Mouse (Mus musculus) myocyte (in vitro differentiated cells): ENCODE results near the gene Emc1. TPM values are rescaled to one million over a fixed set of nuclear protein-coding genes. Genes with fewer than 3 reads are reported as not detected.

Source experiments
- H3K27me3 ChIP-seq: one replicate; pipeline ENCODE4 v1.6.1; 2011; ENCODE audit not compliant: control insufficient read depth, insufficient read depth, insufficient read length
- H3K36me3 ChIP-seq: one replicate; pipeline ENCODE4 v1.6.1; 2011; ENCODE audit not compliant: control insufficient read depth, insufficient read depth
- H3K4me2 ChIP-seq: one replicate; pipeline ENCODE4 v1.6.1; 2011; ENCODE audit warnings: low read depth, control low read depth
- H3K4me3 ChIP-seq: one replicate; pipeline ENCODE4 v1.5.1; 2011; ENCODE audit warnings: mild to moderate bottlenecking, control low read depth, moderate library complexity
- H3K79me2 ChIP-seq: one replicate; pipeline ENCODE4 v1.6.1; 2011; ENCODE audit not compliant: control insufficient read depth, insufficient read depth
- H3ac ChIP-seq: one replicate; pipeline ENCODE4 v1.6.1; 2011; ENCODE audit not compliant: control insufficient read depth, insufficient read length
- CEBPB ChIP-seq: IDR thresholded peaks from 2 replicates; pipeline ENCODE4 v1.6.1; 2011; ENCODE audit warnings: mild to moderate bottlenecking, moderate library complexity; ENCODE audit not compliant: poor library complexity, insufficient read depth, severe bottlenecking
- E2F4 ChIP-seq: IDR thresholded peaks from one replicate; pipeline ENCODE4 v1.6.1; 2011; ENCODE audit warnings: mild to moderate bottlenecking, control low read depth, moderate library complexity; ENCODE audit not compliant: insufficient read depth
- MAX ChIP-seq: IDR thresholded peaks from one replicate; pipeline ENCODE4 v1.6.1; 2011; ENCODE audit warnings: low read depth, mild to moderate bottlenecking, control low read depth
- MYOD1 ChIP-seq, 3 experiments: IDR thresholded peaks; one replicate each; pipeline ENCODE4 v1.6.1; 2011; ENCODE audit warnings: control low read depth in 2 of 3, low read depth in 2 of 3, mild to moderate bottlenecking in 2 of 3, moderate library complexity in 1 of 3; ENCODE audit not compliant: insufficient read length in 2 of 3, control insufficient read depth in 1 of 3
- MYOG ChIP-seq, 3 experiments: IDR thresholded peaks; one replicate each; pipeline ENCODE4 v1.6.1; 2011; ENCODE audit warnings: control low read depth in 2 of 3, low read depth in 2 of 3, mild to moderate bottlenecking in 2 of 3; ENCODE audit not compliant: insufficient read length in 2 of 3, control insufficient read depth in 1 of 3, insufficient read depth in 1 of 3
- POLR2A ChIP-seq: IDR thresholded peaks from one replicate; pipeline ENCODE4 v1.6.1; 2011; ENCODE audit warnings: low read depth, mild to moderate bottlenecking, control low read depth, moderate library complexity; ENCODE audit not compliant: insufficient read length
- POLR2AphosphoS2 ChIP-seq: IDR thresholded peaks from one replicate; pipeline ENCODE4 v1.6.1; 2011; ENCODE audit warnings: low read depth, control low read depth; ENCODE audit not compliant: insufficient read length
- REST ChIP-seq: IDR thresholded peaks from one replicate; pipeline ENCODE4 v1.6.1; 2011; ENCODE audit warnings: mild to moderate bottlenecking, control low read depth, moderate library complexity; ENCODE audit not compliant: insufficient read depth, insufficient read length
- SRF ChIP-seq: IDR thresholded peaks from one replicate; pipeline ENCODE4 v1.6.1; 2011; ENCODE audit warnings: low read depth; ENCODE audit not compliant: control insufficient read depth, insufficient read length
- TCF12 ChIP-seq: IDR thresholded peaks from one replicate; pipeline ENCODE4 v1.6.1; 2011; ENCODE audit warnings: mild to moderate bottlenecking, control low read depth; ENCODE audit not compliant: poor library complexity, insufficient read depth, severe bottlenecking
- TCF3 ChIP-seq: IDR thresholded peaks from one replicate; pipeline ENCODE4 v1.6.1; 2011; ENCODE audit warnings: low read depth, control low read depth; ENCODE audit not compliant: insufficient read length
- USF1 ChIP-seq: IDR thresholded peaks from one replicate; pipeline ENCODE4 v1.6.1; 2011; ENCODE audit warnings: low read depth, mild to moderate bottlenecking, control low read depth, moderate library complexity
- polyA plus RNA-seq: library from polyadenylated mRNA; unstranded; fragments of >200 nt; fragmentation: generic; extraction: Trizol; gene quantifications from one replicate; pipeline ENCODE4 v1.2.1, GENCODE M21; 2012; ENCODE audit warnings: missing spikeins

Emc1 gene
- polyA plus RNA-seq, 1 experiment, result 26.1 TPM

- H3K27me3 ChIP-seq, result no peaks in the 10 kb centered on the region
- no peak overlapping the region for H3K4me2 ChIP-seq
- no peak overlapping the region for H3K4me3 ChIP-seq
- no peaks in the 10 kb centered on the region for H3K79me2 ChIP-seq
- H3K36me3 ChIP-seq, result no peaks in the 10 kb centered on the region
- TF ChIP-seq MAX (no peak), TCF3 (no peak), USF1 (no peak), MYOD1 (IDR thresholded peaks at IDR 0.05; ENCODE audit: control insufficient read depth in 1 of 3, insufficient read length in 2 of 3, low read depth in 2 of 3) (no peak), MYOG (IDR thresholded peaks at IDR 0.05; ENCODE audit: control insufficient read depth in 1 of 3, insufficient read depth in 1 of 3, insufficient read length in 2 of 3, low read depth in 2 of 3) (no peak), TCF12 (no peak), CEBPB (no peak), POLR2A (no peak), POLR2AphosphoS2 (no peak), REST (no peak), SRF (no peak), E2F4 (no peak)
- H3ac ChIP-seq, result no peak overlapping the region
Observed at GRCm38 (mm10) chr4:139338145-139338544, 14.2 kb upstream of the Emc1 start.

DNA sequence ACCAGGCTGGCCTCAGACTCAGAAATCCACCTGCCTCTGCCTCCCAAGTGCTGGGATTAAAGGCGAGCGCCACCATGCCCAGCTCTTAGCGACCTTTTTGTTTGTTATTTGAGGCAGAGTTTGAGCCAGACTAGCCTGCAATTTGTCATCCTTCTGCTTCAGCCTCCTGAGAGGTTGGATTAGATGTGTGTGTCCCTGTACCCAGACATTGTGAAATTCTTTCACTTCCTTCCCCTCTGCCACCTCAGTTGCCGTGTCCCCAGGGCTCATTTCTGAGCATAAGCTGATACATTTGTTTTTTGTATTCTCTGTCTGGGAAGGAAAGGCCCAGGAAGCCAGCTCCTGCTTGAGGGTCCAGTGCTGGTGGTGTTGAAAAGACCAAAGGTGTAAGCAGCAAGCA is 11.6 kb upstream of the Emc1 start:
- H3K36me3 ChIP-seq, result no peaks in the 10 kb centered on the region
- H3K27me3 ChIP-seq, result no peaks in the 10 kb centered on the region
- H3K79me2 ChIP-seq, result no peaks in the 10 kb centered on the region
- no peak for TF ChIP-seq MAX
- TF ChIP-seq POLR2A, result no peak
- no peak for TF ChIP-seq REST
- no peak for TF ChIP-seq POLR2AphosphoS2
- TF ChIP-seq SRF, result no peak
- no peak for TF ChIP-seq USF1
- no peak for TF ChIP-seq CEBPB
- no peak for TF ChIP-seq E2F4
- TF ChIP-seq TCF12, result no peak
- TF ChIP-seq MYOD1 (IDR thresholded peaks at IDR 0.05; ENCODE audit: control insufficient read depth in 1 of 3, insufficient read length in 2 of 3, low read depth in 2 of 3), result no peak
- TF ChIP-seq TCF3, result no peak
- TF ChIP-seq MYOG (IDR thresholded peaks at IDR 0.05; ENCODE audit: control insufficient read depth in 1 of 3, insufficient read depth in 1 of 3, insufficient read length in 2 of 3, low read depth in 2 of 3), result no peak
- no peak overlapping the region for H3ac ChIP-seq
- no peak overlapping the region for H3K4me2 ChIP-seq
- H3K4me3 ChIP-seq, result no peak overlapping the region

DNA sequence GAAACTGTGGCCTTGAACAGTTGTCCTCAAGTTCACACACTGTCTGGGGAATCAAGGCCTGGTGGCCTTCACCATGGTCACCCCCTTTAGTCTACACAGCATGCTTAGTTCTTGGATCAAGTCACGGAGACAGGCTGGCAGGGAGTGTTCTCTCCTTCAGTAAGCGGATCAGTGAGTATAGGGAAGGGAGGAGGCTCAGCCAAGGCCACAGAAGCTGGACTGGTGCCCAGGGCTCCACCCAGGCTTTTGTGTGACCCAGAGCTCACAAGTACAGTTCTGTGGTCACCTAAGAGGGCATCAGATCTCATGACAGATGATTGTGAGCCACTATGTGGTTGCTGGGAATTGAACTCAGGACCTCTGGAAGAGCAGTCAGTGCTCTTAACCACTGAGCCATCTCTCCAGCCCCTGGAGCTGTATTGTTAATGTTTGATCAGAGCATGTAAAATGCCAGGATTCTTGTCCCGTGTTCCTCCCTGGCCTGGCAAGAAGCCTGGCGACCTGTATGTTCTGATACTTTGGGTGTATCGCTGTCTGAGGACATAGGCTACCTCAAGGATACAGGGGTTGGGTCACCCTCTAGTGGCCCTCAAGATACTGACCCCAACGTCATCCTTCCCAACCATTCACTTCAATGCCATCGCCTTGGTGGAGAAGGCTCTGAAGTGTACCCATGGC is 10.7 kb upstream of the Emc1 start:
- Histone ChIP-seq H3K4me3 (no peak overlapping the region), H3K36me3 (no peaks in the 10 kb centered on the region), H3K79me2 (no peaks in the 10 kb centered on the region), H3ac (no peak overlapping the region), H3K4me2 (no peak overlapping the region), H3K27me3 (no peaks in the 10 kb centered on the region)
- TF ChIP-seq MAX (no peak), REST (no peak)

DNA sequence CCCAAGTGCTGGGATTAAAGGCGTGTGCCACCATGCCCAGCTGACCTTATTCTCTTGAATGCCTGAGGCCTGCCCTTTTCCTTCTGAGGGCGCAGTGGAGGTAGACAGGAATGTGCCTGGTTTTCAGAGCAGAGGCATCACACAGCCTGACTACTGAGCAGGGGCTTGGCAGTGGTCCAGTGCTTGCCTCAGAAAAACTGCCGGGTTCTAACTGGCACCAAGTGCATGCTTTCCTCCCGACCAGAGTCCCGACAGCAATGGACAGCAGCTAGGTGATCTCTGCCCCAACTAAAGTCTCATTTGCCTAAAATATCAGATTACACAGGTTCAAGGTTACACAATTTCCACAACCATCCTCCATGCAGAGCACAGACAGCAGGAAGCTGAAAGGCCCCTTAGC is 8.7 kb upstream of the Emc1 start:
- Histone ChIP-seq H3K36me3 (peaks cover 3% of the 10 kb centered on the region), H3ac (no peak overlapping the region), H3K4me2 (no peak overlapping the region), H3K4me3 (no peak overlapping the region), H3K27me3 (no peaks in the 10 kb centered on the region), H3K79me2 (no peaks in the 10 kb centered on the region)
- TF ChIP-seq REST, result no peak

- no peaks in the 10 kb centered on the region for H3K27me3 ChIP-seq
- no peak overlapping the region for H3ac ChIP-seq
- H3K4me2 ChIP-seq, result no peak overlapping the region
- H3K36me3 ChIP-seq, result peaks cover 8% of the 10 kb centered on the region
- no peak for TF ChIP-seq CEBPB
- TF ChIP-seq TCF3, result no peak
- no peak for TF ChIP-seq POLR2A
- TF ChIP-seq SRF, result no peak
- TF ChIP-seq MYOG (IDR thresholded peaks at IDR 0.05; ENCODE audit: control insufficient read depth in 1 of 3, insufficient read depth in 1 of 3, insufficient read length in 2 of 3, low read depth in 2 of 3), result no peak
- TF ChIP-seq MYOD1 (IDR thresholded peaks at IDR 0.05; ENCODE audit: control insufficient read depth in 1 of 3, insufficient read length in 2 of 3, low read depth in 2 of 3), result no peak
- no peak for TF ChIP-seq POLR2AphosphoS2
- no peak for TF ChIP-seq E2F4
- no peak for TF ChIP-seq USF1
- TF ChIP-seq MAX, result no peak
- no peak for TF ChIP-seq TCF12
- TF ChIP-seq REST, result no peak
- no peak overlapping the region for H3K4me3 ChIP-seq
- peaks cover 7% of the 10 kb centered on the region for H3K79me2 ChIP-seq
Observed at GRCm38 (mm10) chr4:139345416-139346019, 6.9 kb upstream of the Emc1 start.
